9 mouse cellular contexts compared by ENCODE assay signal in genomic region chr11:35122091-35122811, GRCm38 (mm10). TPM values are rescaled to one million over a fixed set of nuclear protein-coding genes. Genes with fewer than 3 reads are reported as not detected.
DNase-seq lines count a peak whose midpoint lies in the region; ATAC-seq and TF ChIP-seq lines count a peak whose summit lies in the region.
"Had no signal": no experiment of that assay in that cellular context is flagged by ENCODE, and none has a peak within 500 bp of the region (broad histone marks: within the 10 kb centered on the region; RNA-seq: fewer than 3 reads in every experiment).

No protein-coding gene starts in this region.

- peaks cover 13% of the 10 kb centered on the region for H3K27me3 ChIP-seq in kidney, embryonic 14.5 days (ENCODE audit: control insufficient read depth, insufficient read depth, low read length)
- peaks cover 26% of the 10 kb centered on the region for H3K27me3 ChIP-seq in hindbrain, embryonic 11.5 days (ENCODE audit: control insufficient read depth, insufficient read depth, low read length)
- H3K27me3 ChIP-seq in lung, embryonic 14.5 days (ENCODE audit: insufficient read depth, low read length), result peaks cover 28% of the 10 kb centered on the region; the same call in 1 of the 2 replicates

- no peak for DNase-seq in kidney, adult 8-10 months
- peak; percentile 54 for DNase-seq in embryo, embryonic 10.5 days (ENCODE audit: low spot score)
- peak; percentile 45 for DNase-seq in hindbrain, embryonic 11.5 days (ENCODE audit: low spot score)
- DNase-seq in lung, embryonic 14.5 days, result peak; percentile 81
- peak; percentile 58 for DNase-seq in testis, postnatal 10 days (ENCODE audit: low spot score)
- no peak for DNase-seq in thymus, postnatal 14 days

- H3K4me2 ChIP-seq in kidney, embryonic 14.5 days (replicated peaks; ENCODE audit: low read depth, low read length), result peak overlapping the region; percentile 92
- H3K4me2 ChIP-seq in hindbrain, embryonic 11.5 days (replicated peaks; ENCODE audit: low read depth, low read length), result peak overlapping the region; percentile 99
- H3K4me2 ChIP-seq in lung, embryonic 14.5 days, result peak overlapping the region; percentile 68

- no peaks in the 10 kb centered on the region for H3K9me3 ChIP-seq in kidney, embryonic 14.5 days (ENCODE audit: control insufficient read depth, low read length)
- H3K9me3 ChIP-seq in hindbrain, embryonic 11.5 days (ENCODE audit: control insufficient read depth, low read length), result no peaks in the 10 kb centered on the region
- no peaks in the 10 kb centered on the region for H3K9me3 ChIP-seq in lung, embryonic 14.5 days (ENCODE audit: low read depth, low read length)

- H3K27ac ChIP-seq in kidney, embryonic 14.5 days (ENCODE audit: low read depth, low read length), result no peak overlapping the region
- no peak overlapping the region for H3K27ac ChIP-seq in hindbrain, embryonic 11.5 days (ENCODE audit: low read depth, low read length)
- H3K27ac ChIP-seq in lung, embryonic 14.5 days (ENCODE audit: low read depth), result peak overlapping the region; percentile 80

- ATAC-seq in kidney, embryonic 14.5 days (ENCODE audit: low FRiP score, low TSS enrichment), result no peak
- ATAC-seq in hindbrain, embryonic 11.5 days (ENCODE audit: low FRiP score), result no peak
- no peak for ATAC-seq in lung, embryonic 14.5 days (ENCODE audit: insufficient read depth)
- ATAC-seq in inflammation-experienced regulatory T-cells, adult 6 months, result no peak
- ATAC-seq: Patski had no signal

- peak overlapping the region; percentile 73 for H3K9ac ChIP-seq in kidney, embryonic 14.5 days (ENCODE audit: low read depth, low read length)
- H3K9ac ChIP-seq in hindbrain, embryonic 11.5 days (ENCODE audit: low read depth, low read length), result peak overlapping the region; percentile 65; the same call in 1 of the 2 replicates
- H3K9ac ChIP-seq in lung, embryonic 14.5 days, result peak overlapping the region; percentile 64

- no peak for TF ChIP-seq CTCF in lung, embryonic 14.5 days (IDR thresholded peaks at IDR 0.05; ENCODE audit: low read depth)

- peaks cover 34% of the 10 kb centered on the region for H3K4me1 ChIP-seq in kidney, embryonic 14.5 days (ENCODE audit: control insufficient read depth, insufficient read depth, low read length)
- peaks cover 6% of the 10 kb centered on the region; the same call in 1 of the 2 replicates for H3K4me1 ChIP-seq in hindbrain, embryonic 11.5 days (replicated peaks; ENCODE audit: control insufficient read depth, insufficient read depth, low read length)
- H3K4me1 ChIP-seq in lung, embryonic 14.5 days (ENCODE audit: insufficient read depth), result peaks cover 18% of the 10 kb centered on the region

- H3K36me3 ChIP-seq in kidney, embryonic 14.5 days (ENCODE audit: control insufficient read depth, insufficient read depth, low read length), result no peaks in the 10 kb centered on the region
- H3K36me3 ChIP-seq in hindbrain, embryonic 11.5 days (ENCODE audit: control insufficient read depth, insufficient read depth, low read length), result no peaks in the 10 kb centered on the region
- H3K36me3 ChIP-seq in lung, embryonic 14.5 days (ENCODE audit: insufficient read depth), result no peaks in the 10 kb centered on the region

- peak overlapping the region; percentile 68 for H3K4me3 ChIP-seq in kidney, embryonic 14.5 days (ENCODE audit: low read length)
- peak overlapping the region; percentile 66 for H3K4me3 ChIP-seq in hindbrain, embryonic 11.5 days (ENCODE audit: low read depth, low read length)
- peak overlapping the region; percentile 70 for H3K4me3 ChIP-seq in lung, embryonic 14.5 days (ENCODE audit: low read depth, low read length)

- WGBS in kidney, embryonic 14.5 days, result 2% methylated on average over 23 of the region's 23 CpGs
- WGBS in hindbrain, embryonic 11.5 days, result under 1% methylated on average over 23 of the region's 23 CpGs
- under 1% methylated on average over 23 of the region's 23 CpGs for WGBS in lung, embryonic 14.5 days

RNA-seq across cellular contexts. Expression of gene Slit3, which starts 1.2 kb away (rescaled TPM):
- polyA plus RNA-seq in kidney, embryonic 14.5 days (2014; fragmentation: Nextera tagmentation; extraction: Ambion mirVana), result 20.4 and 21.5 TPM in 2 replicates
- 22.4 and 39.3 TPM in 2 replicates for polyA plus RNA-seq in hindbrain, embryonic 11.5 days (2014; fragmentation: Nextera tagmentation; extraction: Ambion mirVana)
- 32.1 and 37.3 TPM in 2 replicates for polyA plus RNA-seq in lung, embryonic 14.5 days (2014; fragmentation: Nextera tagmentation; extraction: Ambion mirVana)
- not detected for polyA plus RNA-seq in inflammation-experienced regulatory T-cells, adult 6 months (2017; shearing (Covaris generic))

Comparison
In these comparisons a context has a peak if more than half of its experiments do, and no peak if none do; other contexts are left out.
1. DNase-seq: peak in embryo, embryonic 10.5 days (single experiment), hindbrain, embryonic 11.5 days (single experiment), lung, embryonic 14.5 days (single experiment) and testis, postnatal 10 days (single experiment); none in kidney, adult 8-10 months (0 of 2) and thymus, postnatal 14 days (single experiment).
2. RNA of gene Slit3, which starts 1.2 kb away (polyA plus RNA-seq): 22.4 to 39.3 TPM in hindbrain, embryonic 11.5 days, 32.1 to 37.3 TPM in lung, embryonic 14.5 days and 20.4 to 21.5 TPM in kidney, embryonic 14.5 days; not detected in inflammation-experienced regulatory T-cells, adult 6 months; every median in the first group is over 10 times any median in the second.
3. Peak in every context shown above with its lines, with median percentiles within 50 percentile points of each other: H3K4me2 ChIP-seq, H3K4me3 ChIP-seq and H3K9ac ChIP-seq.